Mouse (Mus musculus) heart, postnatal 25 days (tissue): Measurements from ENCODE around the gene Ube2e3. TPM values are rescaled to one million over a fixed set of nuclear protein-coding genes. Genes with fewer than 3 reads are reported as not detected.

Experiments used
- DNase-seq: peaks from one replicate; pipeline ENCODE4 v3.0.0; 2022; ENCODE audit warnings: low spot score
- intact Hi-C: fragments of 180-260 bp; cut with DNase I; formaldehyde crosslinking; loops from one replicate; pipeline ENCODE4 v1.15.1; 2025
- total RNA-seq, 2 experiments: library from RNA; stranded (reverse); gene quantifications; 2 replicates each; pipeline ENCODE4 v1.2.3; 2021

Ube2e3 gene
- 10 to 100 TPM; 49.0 to 49.3 TPM for total RNA-seq

GRCm38 (mm10) chr2:78867726-78868510 lies at the start of gene Ube2e3:
Gene Ube2e3, plus strand, starts transcription at chr2:78868124.
- intact Hi-C loops: no loop called here
- DNase-seq: no peak

DNA sequence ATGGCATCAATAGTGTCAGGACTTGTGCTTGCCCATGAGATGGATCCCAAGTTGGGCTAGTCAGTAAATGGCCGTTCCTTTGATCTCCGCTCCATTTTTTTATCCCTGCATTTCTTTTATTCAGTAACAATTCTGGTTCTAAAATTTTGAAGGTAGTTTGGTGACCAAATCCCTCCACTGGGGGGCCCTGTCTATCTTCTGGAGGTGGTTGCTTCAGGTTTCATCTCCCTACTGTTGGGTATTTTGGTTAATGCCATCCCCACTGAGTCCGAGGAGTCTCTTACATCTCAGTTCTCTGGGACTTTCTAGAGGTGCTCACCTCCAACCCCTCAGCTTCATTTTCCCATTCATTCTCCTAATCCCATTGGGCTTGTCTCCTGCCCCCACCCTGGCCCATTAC lies 38.0 kb upstream of the Ube2e3 start:
- DNase-seq: no peak

GRCm38 (mm10) chr2:78841494-78842224 lies 26.3 kb upstream of the Ube2e3 start:
- DNase-seq: no peak
- intact Hi-C loops: no loop called here

More for the DNA sequence above, 38.0 kb upstream of the Ube2e3 start:
- intact Hi-C loops: no loop called here

DNA sequence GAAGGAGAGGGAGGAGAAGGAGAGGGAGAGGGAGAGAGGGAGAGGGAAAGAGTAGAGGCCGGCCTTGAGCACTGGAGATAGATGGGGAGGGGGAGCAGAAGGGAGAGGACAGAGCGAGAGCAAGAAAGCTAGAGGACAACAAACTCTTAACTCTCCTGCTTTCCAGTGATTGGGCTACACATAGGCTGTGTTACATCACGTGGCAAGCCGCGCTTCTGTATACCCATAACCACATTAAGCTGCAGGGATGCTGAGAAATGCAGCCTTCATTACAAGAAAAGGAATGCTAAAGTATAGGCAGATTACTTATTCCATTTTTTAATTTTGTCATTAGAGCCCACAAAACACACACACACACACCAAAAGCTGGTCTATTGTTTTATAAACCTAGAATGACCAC lies 23.6 kb upstream of the Ube2e3 start:
- DNase-seq: no peak

GRCm38 (mm10) chr2:78845274-78845673 lies 22.6 kb upstream of the Ube2e3 start:
- no peak for DNase-seq
- intact Hi-C loops: no loop called here

More for the DNA sequence above, 23.6 kb upstream of the Ube2e3 start:
- intact Hi-C loops: no loop called here

DNA sequence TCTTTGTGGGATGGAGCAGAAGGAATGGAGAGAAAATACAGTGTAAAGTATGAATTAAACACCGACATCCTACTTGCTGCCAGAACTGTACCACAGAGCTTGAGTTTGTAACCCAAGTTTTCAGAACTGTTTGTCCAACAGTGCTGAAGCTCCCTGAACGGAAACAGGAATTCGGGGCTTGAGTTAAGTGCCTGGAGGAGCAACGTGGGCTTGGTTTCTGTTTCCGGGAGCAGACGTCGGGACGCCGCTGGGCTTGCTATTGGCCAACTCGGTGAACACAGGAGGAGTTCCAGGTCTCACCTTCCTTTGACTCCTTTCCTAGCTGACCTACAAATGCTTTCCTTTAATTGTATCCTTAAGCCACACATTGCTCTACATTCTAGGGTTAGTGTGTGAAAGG lies 22.2 kb upstream of the Ube2e3 start:
- intact Hi-C loops: no loop called here
- no peak for DNase-seq

GRCm38 (mm10) chr2:78854315-78854714 lies 13.6 kb upstream of the Ube2e3 start:
- intact Hi-C loops: no loop called here
- no peak for DNase-seq

DNA sequence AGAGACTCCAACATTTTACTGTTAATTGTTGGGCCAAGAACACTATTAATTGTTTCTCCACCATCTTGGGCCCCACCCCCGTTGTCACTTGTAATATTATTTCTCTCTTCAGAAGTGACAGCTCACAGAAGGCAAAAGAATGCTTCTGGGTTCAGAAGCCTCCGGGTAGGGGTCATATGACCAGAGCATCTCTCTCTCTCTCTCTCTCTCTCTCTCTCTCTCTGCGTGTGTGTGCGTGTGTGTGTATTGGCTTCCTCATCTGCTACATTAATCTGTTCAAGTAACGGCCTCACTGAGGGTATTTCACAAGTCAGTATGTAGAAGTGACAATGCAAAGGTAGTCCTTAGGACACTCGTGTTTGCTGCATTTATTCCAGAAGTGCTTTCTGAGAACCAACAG lies 9.3 kb upstream of the Ube2e3 start:
- no peak for DNase-seq
- intact Hi-C loops: no loop called here

DNA sequence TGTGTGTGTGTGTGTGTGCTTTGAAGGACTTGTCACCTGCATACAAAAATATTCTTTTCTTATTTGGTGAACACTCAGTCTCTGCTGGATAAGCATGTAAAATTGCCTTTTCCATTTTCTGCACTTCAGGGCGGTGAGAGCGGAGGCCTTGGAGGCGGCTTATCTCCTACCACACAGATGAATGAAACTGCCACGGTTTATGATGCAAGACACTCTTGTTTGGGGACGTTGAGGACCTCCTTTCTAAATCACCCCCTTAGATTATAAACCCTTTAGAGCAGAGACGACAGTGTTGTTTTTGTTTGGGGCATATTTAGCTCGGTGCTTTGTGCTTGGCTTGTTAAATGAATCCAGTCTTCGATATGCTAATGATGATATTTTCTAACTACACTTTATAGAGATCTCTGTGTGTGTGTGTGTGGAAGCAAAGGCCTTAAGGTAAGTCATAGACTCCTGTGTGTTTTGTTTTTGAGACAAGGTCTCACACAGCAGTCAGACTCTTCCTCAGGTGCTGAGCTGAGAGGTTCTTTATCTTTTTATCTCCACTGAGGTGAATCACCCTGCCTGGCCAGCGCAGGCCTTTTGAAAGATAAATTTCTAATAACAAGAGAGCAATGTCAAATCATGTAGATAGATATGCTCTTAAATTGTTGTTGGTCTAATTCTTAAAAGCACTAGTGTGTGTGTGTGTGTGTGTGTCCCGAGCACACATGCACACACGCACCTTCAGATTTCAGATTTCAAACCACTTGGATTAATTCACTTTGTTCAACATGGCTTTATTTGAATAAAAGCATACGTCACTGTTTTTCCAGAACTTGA lies 8.4 kb upstream of the Ube2e3 start:
- DNase-seq: no peak
- intact Hi-C loops: loop anchor here (5.0 kb wide), 1 partner anchor 812 kb away; no protein-coding TSS in a partner anchor

GRCm38 (mm10) chr2:78860088-78860372 lies 7.9 kb upstream of the Ube2e3 start:
- no peak for DNase-seq
- intact Hi-C loops: loop anchor here (5.0 kb wide), 1 partner anchor 813 kb away; no protein-coding TSS in a partner anchor

DNA sequence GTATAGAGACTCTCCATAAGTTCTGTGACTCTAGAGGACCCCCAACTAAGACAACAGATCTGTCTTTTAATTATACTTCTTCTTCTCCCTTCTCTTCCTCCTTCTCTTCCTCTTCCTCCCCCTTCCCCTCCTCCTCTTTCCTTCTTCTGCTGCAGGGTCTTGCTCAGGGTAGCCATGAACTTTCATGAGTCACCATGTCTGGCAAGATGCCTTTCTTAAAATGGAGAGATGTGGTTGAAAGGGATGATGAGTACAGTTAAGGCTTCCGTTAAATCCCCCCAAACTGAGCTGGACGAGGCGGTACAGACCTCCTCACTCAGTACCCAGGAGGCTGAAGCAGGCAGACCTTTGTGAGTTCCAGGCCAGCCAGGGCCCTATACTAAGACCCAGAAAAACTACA lies 3.8 kb upstream of the Ube2e3 start:
- intact Hi-C loops: loop anchor here (5.0 kb wide), 1 partner anchor 817 kb away; no protein-coding TSS in a partner anchor
- no peak for DNase-seq

DNA sequence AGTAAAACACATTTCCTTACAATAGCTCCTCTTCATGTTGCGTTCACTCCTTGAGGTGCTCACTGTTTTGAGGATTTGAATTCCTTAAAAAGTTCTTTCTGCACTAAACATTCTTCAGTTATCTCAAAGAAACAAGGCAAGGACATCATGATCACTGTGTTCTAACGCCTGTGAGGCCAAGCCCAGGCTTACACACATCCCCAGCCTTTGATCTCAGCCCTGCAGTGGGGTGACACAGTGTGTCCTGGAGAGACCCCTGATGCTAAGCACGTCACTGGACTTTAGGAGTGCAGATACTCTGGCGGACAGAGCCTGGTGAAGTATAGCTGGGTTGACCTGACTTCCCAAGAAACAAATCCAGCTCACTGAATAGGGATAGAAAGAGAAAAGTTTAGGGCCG lies 3.1 kb upstream of the Ube2e3 start:
- intact Hi-C loops: loop anchor here (5.0 kb wide), 1 partner anchor 818 kb away; no protein-coding TSS in a partner anchor
- DNase-seq: no peak

GRCm38 (mm10) chr2:78868511-78868854 lies 559 bp downstream of the Ube2e3 start:
- intact Hi-C loops: no loop called here
- DNase-seq: peak; percentile 60

DNA sequence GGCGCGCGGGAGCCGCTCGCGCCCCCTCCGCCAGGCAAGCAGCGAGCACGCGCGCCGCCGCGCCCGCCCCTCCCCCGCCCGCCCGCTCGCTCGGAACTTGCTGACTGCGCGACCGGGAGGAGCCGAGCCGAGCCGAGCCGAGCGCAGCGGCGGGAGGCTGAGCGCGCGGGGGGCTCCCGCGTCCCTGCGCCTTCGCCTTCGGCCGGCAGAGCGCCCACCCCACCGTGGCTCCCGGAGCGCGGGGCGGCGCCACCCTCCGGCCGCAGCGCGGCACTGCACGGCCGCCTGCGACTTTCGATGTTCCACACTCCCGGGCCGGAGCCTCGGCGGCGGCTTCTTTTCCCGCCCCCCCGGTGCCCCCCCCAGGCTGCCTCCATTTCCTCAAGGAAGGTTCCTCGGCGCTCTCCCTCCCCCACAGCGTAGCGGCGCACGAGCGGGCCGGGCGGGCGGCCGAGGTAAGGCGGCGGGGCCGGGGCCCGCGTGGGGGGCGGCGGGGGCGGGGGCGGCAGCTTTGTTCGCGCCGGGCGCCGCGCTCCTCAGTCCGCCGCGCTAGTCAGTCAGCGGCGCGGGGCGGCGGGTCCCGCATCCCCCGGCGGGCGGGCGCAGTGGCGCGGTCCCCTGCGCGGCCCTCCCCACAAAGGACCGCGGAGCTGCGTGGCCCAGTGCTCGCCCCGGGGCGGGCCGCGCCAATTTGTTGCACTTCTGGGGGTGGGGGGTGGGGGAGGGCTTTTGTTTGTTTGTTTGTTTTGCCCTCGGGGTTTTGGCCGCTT lies 1.2 kb downstream of the Ube2e3 start:
- intact Hi-C loops: no loop called here

GRCm38 (mm10) chr2:78869721-78870442 lies 2.0 kb downstream of the Ube2e3 start:
- DNase-seq: no peak
- intact Hi-C loops: loop anchor here (2.0 kb wide), 1 partner anchor 45 kb away; no protein-coding TSS in a partner anchor

More for the DNA sequence above, 1.2 kb downstream of the Ube2e3 start:
- peak; percentile 58 for DNase-seq

- DNase-seq: no peak
- intact Hi-C loops: loop anchor here (2.0 kb wide), 1 partner anchor 44 kb away; no protein-coding TSS in a partner anchor
Observed at GRCm38 (mm10) chr2:78870443-78871025, 2.6 kb downstream of the Ube2e3 start.

GRCm38 (mm10) chr2:78871971-78872860 lies 4.3 kb downstream of the Ube2e3 start:
- DNase-seq: no peak
- intact Hi-C loops: loop anchor here (2.0 kb wide), 1 partner anchor 43 kb away; no protein-coding TSS in a partner anchor

- intact Hi-C loops: no loop called here
Observed at GRCm38 (mm10) chr2:78873946-78874345, 6.0 kb downstream of the Ube2e3 start.

More at GRCm38 (mm10) chr2:78873946-78874345, 6.0 kb downstream of the Ube2e3 start:
- no peak for DNase-seq
